Mouse (Mus musculus) CH12F3 (cell line): Measurements from ENCODE around the gene Bag5.
"Not testable (repeated sequence)": the region's sequence is repeated elsewhere in the genome, so short reads cannot be mapped to it uniquely, and the experiment has no call there.

Experiments
- in situ Hi-C: fragments of 300-500 bp; cut with MboI; formaldehyde crosslinking; loops from 2 replicates; pipeline ENCODE4 v1.14.3; 2020; ENCODE audit warnings: low sequenced_read_pairs

Gene Bag5

DNA sequence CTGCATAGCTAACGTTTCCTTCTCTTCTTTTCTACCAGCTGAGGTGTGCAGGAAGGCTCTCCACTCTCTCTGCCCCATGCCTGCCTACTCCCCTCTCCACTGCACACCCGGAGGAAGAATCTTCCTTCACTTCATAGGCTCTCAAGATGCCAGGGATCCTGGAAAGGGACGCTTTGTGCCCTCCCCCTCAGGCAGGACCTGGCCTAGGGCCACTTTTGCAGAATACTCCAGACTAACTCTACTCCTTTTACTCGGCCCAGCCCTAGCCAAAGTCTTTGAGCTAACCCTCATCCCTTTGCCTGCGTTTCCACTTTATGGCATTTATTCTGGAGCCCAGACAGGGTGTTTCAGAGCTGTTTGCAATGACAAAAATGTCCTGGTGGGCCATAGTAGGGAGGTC is 35.6 kb downstream of the Bag5 start:
- in situ Hi-C loops: no loop called here

DNA sequence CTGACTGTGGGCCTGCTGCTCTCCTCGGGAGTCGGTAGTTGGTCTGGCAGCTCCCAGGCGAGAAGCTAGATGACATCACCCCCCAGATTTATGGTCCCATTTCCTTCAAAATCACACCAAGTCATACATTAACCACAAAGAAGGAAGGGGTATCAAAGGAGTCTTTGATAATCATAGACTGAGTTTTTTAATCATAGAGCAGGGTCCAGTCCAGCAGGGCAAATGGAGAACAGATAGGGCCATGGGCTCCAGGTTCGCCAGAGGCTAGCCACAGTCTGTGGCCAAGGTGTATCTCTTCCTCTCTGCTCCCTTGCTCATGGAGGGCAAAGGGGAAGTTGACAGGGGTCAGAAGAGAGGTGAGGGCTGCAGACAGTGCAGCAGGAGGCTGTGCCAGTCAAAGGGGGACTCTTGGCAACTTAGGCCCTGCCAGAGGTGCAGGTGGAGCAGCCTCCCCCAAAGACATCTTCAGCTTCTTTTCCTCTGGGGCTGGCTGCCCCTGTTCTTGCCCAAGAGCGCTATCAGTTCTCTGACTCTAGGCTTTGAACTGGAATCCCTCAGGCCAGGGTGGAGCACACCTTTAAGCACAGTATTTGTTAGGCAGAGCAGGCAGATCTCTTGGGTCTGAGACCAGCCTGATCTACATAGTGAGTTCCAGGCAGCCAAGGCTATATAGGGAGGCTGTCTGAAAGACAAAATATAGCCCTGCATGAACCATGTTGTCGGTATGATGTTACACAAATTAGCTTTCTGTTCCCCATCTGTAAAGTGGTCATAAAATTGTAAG is 37.1 kb downstream of the Bag5 start:
- in situ Hi-C loops: no loop called here

GRCm38 (mm10) chr12:111674850-111675486 is 38.1 kb downstream of the Bag5 start:
- in situ Hi-C loops: no loop called here

- in situ Hi-C loops: no loop called here
Observed at GRCm38 (mm10) chr12:111672581-111672980, 40.5 kb downstream of the Bag5 start.

DNA sequence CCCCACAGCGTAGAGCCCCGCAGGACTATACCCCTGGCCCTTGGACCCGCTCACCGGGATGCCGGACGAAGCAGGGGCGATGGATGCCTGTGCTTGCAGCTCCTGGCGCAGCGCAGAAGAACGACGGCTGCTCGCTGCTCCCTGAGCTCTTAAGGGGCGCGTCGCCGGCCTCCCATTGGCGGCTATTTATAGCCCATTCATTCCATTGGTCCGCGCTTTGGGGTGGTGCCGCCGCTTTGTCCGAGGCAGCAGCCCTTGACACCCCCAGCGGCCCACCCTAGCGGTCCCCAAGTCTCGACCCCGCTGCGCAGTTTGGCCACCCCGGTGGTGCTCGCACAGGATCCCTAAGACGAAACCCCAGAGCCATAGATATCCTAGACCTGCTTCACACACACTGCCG is 40.9 kb downstream of the Bag5 start, which contains the start of gene Ckb:
TSS of gene Ckb (minus strand) at position 163 of the 400 bp plus-strand sequence.
- in situ Hi-C loops: no loop called here

DNA sequence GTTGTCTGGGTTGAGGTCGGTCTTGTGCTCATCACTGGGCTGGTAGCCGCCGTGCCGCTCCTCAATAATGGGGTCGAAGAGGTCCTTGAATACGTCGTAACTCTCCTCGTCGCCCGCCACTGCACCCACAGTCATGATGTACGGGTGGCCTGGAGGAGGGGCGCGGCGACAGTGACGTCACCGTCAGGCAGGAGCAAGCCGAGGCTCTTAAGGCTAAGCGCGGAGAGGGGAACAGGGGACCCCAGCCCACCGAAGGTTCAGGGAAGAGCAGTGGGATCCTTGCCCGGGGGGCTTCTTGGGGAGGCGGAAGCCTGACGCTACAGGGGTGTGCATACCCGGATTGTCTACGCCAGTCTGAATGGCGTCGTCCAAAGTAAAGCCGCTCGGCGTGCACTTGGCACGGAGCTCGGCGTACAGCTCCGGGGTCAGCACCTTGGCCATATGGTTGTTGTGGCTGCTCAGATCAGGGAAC is 41.6 kb downstream of the Bag5 start:
- in situ Hi-C loops: no loop called here

GRCm38 (mm10) chr12:111670976-111671375 is 42.1 kb downstream of the Bag5 start:
- in situ Hi-C loops: no loop called here

DNA sequence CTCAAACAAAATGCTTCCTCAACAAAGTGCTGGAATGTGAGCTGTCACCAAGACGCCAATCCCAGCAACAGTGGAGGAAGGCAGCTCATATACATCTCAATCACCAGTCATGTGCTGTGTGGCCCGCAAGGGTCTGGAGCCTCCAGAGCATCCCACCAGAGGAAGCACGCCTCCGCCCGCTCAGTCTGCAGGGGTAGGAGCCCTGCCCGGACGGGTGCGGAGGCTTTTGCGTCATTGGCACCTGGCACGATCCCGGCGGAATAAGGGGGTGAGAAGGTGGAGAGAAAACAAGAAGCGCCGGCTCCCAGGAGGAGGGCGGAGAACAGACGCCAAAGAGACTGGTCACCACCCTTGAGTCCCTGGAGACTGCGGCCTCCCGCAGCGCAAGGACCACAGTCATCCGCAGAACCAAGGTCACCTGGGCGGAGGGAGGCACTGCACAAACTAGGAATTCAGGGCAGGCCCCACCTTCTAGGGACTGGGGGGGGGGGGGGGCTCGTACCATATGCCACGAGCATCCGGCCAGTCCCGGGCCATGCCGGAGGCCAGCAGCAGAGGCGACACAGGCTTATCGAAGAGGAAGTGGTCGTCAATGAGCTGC is 42.6 kb downstream of the Bag5 start:
- in situ Hi-C loops: no loop called here

GRCm38 (mm10) chr12:111669961-111670360 is 43.1 kb downstream of the Bag5 start:
- in situ Hi-C loops: no loop called here

DNA sequence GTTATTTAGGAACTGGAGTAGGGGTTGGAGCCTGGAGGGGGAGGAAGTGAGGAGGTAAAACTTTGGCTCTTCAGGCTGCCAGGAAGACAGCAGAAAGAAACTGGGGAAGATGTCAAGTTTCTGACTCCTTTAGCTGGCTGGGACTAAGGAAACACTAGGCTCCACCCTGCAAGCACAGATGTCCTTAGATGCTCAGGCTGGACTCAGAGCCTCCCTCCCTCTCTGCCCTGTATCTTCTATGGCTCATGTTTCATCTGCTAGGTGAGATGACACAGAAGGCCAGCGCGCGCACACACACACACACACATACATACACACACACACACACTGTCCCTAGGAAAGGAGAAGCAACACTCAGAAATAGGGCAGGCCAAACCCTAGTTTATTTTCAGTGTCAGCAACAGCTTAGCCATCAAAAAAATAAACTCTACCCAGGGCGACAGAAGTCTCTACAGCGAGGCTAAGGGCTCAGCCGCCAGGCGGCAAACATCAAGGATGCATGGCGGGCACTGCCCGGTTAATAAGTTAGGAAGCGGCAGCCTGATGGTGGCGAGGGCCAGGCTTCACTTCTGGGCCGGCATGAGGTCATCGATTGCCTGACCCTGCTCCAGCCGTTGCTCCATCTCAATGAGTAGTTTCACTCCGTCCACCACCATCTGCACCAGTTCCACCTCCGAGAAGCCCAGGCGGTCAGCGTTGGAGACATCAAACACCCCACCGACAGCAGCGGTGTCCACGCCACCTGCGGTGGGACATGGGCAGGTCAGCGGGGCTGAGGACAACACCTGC is 43.9 kb downstream of the Bag5 start:
- in situ Hi-C loops: no loop called here

DNA sequence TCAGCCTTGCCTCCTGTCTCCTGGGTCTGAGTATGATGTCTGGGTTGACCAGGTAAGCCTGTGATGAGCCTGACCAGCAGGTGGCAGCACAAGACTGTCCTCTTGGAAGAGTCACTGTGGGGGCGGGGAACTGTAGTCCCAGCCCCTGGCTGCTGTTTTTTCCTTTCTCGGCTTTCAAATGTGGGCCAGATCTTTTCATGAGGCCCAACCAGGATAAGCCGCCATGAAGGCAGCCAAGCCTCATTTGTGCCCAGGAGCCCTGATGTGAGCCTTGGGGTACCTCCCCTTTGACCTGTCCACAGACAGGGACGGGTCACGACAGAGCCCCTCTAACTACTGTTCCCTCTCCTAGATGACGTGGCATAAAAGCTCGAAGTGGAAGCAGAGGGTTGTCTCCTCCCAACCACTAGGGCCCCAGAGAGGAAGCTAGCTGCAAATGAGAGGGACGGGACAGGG is 44.6 kb downstream of the Bag5 start:
- in situ Hi-C loops: no loop called here

DNA sequence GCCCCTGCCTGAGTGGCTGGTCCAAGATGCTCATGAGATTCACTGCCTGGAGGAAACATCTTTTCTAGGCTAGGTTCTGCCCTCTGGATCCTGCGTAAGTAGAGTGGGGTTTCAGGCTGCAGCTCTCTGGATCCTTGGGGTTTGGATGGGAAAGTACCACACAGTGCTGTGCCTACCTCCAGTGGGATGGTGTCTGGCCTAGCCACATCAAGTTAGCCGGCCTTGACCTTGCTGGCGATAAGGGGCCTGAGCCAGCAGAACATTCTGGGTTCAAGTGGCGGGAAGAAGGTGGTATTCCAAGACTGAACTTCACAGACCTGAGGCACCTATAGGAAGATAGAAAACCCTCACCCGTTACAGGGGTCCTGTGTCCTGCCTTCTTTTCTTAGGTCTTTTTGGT is 45.6 kb downstream of the Bag5 start:
- in situ Hi-C loops: no loop called here

DNA sequence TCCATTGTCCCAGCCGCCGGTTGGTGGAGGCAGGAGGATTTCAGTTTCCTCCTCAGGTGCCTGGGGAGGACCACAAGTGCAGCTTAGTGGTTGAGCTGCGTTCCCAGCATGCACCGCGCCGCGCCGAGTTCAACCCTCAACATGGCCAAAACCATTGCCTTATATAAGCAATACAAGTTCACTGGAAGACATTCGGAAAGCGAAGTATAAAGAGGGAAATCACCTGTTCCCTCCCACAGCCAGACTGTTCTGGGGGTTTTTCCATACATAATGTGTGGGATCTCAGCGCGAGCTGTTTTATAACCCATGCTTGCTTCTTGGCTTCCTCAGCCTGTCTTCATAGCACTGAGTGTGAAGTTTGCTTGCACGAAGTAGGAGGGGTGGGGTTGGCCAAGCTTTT is 46.7 kb downstream of the Bag5 start:
- in situ Hi-C loops: no loop called here

DNA sequence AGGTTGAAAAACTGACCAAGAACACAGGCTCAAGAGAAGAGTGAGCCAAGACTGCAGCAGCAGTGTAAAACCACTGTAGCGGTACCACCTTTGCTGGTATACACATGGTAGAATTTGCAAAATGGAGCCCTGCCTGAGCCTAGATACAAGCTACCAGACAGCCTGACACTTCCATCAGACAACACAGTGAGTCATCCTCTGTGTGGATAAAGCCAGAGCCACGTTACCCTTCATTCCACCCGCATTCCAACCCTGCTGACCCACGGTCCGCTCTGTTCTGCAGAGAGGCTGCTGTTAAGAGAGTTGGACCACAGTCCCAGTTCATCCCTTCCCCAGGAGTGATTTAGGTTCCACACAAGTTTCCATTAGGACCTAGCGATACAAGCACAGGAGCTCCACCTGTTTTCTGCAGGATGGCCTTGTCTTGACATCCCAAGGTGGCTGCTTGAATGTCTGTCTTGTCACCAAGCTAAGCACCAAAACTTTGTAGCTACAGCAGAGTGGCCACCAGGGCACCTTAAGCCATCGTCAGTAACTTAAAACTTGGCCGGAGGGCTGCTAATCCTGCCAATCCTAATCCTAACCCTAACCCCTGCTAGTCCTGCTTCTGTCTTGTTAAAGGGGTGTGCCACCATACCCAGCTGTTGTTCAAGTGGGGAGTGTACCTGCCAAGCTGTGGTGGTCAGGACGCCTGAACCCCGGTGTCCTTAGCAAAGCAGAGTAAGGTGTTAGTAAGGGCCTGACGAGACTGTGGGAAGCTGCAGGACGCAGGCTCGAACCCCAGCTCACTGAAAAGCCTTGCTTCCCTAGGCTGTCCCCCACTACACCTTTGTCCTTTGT is 47.8 kb downstream of the Bag5 start:
- in situ Hi-C loops: no loop called here

DNA sequence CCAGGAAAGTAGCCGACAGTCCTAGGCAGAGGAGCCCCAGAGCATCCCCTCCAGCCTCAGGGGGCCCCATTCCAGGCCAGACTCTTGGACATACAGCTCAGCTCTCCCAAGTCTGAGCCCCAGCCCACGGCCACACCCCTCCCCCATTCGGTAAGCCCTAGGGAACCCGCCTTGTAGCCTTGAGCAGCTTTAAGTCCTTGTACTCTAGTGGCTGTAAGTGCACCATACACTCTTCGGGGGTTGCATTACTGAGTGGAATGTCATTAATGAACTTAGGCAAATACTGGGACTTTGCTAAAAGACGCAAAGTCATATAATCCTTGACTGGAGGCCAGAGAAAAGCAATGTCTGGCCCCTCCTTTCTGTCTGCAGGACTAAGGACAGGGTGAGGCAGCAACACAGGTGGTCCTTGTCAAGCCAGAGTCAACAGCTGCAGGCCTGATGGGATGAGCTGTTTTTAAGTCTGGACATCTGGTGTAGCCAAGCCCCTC is 48.9 kb downstream of the Bag5 start:
- in situ Hi-C loops: no loop called here

GRCm38 (mm10) chr12:111663228-111664143 is 49.6 kb downstream of the Bag5 start:
- in situ Hi-C loops: no loop called here

DNA sequence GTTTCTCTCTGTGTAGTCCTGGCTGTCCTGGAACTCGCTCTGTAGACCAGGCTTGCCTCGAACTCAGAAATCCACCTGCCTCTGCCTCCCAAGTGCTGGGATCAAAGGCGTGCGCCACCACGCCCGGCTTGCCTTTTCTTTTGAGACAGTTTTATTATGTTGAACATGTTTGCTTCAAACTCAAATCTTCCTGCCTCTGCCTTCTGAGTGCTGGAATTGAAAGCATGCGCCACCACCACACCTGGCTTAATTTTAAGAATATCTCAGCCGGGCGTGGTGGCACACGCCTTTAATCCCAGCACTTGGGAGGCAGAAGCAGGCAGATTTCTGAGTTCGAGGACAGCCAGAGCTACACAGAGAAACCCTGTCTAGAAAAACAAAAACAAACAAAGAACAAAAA is 51.5 kb downstream of the Bag5 start:
- in situ Hi-C loops: not testable (repeated sequence)

DNA sequence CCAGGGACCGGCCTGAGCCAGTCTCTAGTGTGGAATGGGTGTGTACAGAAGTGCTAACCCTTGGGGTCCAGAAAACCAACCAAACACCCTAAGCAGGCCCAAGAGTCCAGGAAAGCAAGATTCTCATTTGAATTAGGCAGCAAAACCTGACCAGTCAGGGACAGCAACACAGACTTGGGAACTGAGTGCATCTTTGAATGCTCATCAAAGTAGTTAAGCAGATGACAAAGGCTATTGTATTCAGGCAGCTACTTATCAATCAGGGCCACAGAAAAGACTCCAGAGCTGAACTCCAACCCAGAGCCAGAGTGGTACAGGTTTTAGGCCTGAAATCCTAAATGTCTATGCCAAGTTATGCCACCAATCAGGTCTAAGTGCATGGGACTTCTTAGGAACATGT is 52.4 kb downstream of the Bag5 start:
- in situ Hi-C loops: no loop called here
